Mouse (Mus musculus) bone marrow, adult 2 months (tissue): ENCODE data around the gene Aox1.

Experiments
- CTCF ChIP-seq: fragments of 200-500 bp; IDR thresholded peaks from 2 replicates; pipeline ENCODE4 v1.5.1; 2011; ENCODE audit warnings: low read length, control low read depth; ENCODE audit not compliant: control insufficient read depth, insufficient read depth
- POLR2A ChIP-seq: fragments of 200-500 bp; IDR thresholded peaks from 2 replicates; pipeline ENCODE4 v1.6.1; 2011; ENCODE audit warnings: low read depth, mild to moderate bottlenecking, control low read depth, low read length, borderline replicate concordance; ENCODE audit not compliant: control insufficient read depth

DNA sequence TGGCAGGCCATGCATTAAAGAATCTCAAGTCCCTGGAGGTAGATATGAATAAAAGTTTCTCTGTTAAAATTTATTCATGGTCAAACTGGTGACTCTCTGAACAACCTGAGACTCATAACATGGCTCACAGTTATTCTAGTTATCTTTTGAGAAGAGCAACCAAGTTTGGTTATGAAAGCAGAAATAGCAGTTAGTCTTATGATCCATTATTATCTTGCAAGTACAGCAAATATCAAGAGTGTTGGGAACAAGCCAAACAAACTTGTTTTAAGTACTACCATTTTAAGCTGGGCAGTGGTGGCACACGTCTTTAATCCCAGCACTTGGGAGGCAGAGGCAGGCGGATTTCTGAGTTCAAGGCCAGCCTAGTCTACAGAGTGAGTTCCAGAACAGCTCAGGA lies 38.5 kb upstream of the Aox1 start:
- no peak for TF ChIP-seq CTCF
- no peak for TF ChIP-seq POLR2A
